ENCODE assay signal across 8 mouse cellular contexts in genomic region chr14:34458880-34459279, GRCm38 (mm10). TPM values are rescaled to one million over a fixed set of nuclear protein-coding genes. Genes with fewer than 3 reads are reported as not detected.
A peak's percentile ranks its signal among the peaks of the same experiment; 100 is the strongest.
DNase-seq lines count a peak whose midpoint lies in the region; ATAC-seq and TF ChIP-seq lines count a peak whose summit lies in the region.

No protein-coding gene starts in this region.

- TF ChIP-seq CTCF in brain, embryonic 14.5 days (IDR thresholded peaks at IDR 0.05; ENCODE audit: borderline replicate concordance, extremely low read depth, insufficient read depth, insufficient read length) = peak; percentile 40; the same call in 1 of the 2 replicates

- no peak for DNase-seq in frontal cortex, postnatal 10 days (ENCODE audit: low spot score in 2 of 2)
- peak; percentile 13 for DNase-seq in 3134 (ENCODE audit: extremely low read depth, insufficient read length, low spot score)
- DNase-seq in brain, embryonic 14.5 days (ENCODE audit: low read depth) = peak; percentile 83
- DNase-seq in forelimb bud, embryonic 11.5 days (ENCODE audit: low read depth, low spot score) = peak; percentile 20
- peak; percentile 62 for DNase-seq in layer of hippocampus, adult 9-10 months (ENCODE audit: low spot score)
- DNase-seq in retina, embryonic 14.5 days (ENCODE audit: low spot score) = peak; percentile 74
- no peak for DNase-seq in ovary, postnatal 14 days (ENCODE audit: low spot score)

- TF ChIP-seq POLR2A in brain, embryonic 14.5 days (IDR thresholded peaks at IDR 0.05; ENCODE audit: borderline replicate concordance, extremely low read depth, insufficient read depth, insufficient read length, poor library complexity, severe bottlenecking) = no peak

- ATAC-seq in frontal cortex, adult (ENCODE audit: low TSS enrichment) = peak; percentile 91

RNA-seq across cellular contexts. Expression of gene Bmpr1a, which starts 44.3 kb away (rescaled TPM):
- 21.1 and 23.9 TPM in 2 replicates for polyA plus RNA-seq in brain, embryonic 14.5 days (2012; rRNA removed)

Comparison
In these comparisons a context has a peak if more than half of its experiments do, and no peak if none do; other contexts are left out.
1. DNase-seq: peak in 3134 (single experiment), brain, embryonic 14.5 days (single experiment), forelimb bud, embryonic 11.5 days (single experiment), layer of hippocampus, adult 9-10 months (single experiment) and retina, embryonic 14.5 days (single experiment); none in frontal cortex, postnatal 10 days (0 of 2) and ovary, postnatal 14 days (single experiment).